Mouse (Mus musculus) liver, embryonic 14.5 days (tissue): ENCODE measurements around the gene Dusp6. TPM values are rescaled to one million over a fixed set of nuclear protein-coding genes. Genes with fewer than 3 reads are reported as not detected.

Source experiments
- ATAC-seq: fragments of 200-750 bp; cut with Nextera tagmentation; 2 replicates; pipeline ENCODE4 v1.8.0; 2017; ENCODE audit warnings: moderate number of reproducible peaks, mild to moderate bottlenecking, moderate library complexity; ENCODE audit not compliant: insufficient read depth
- DNase-seq, 3 experiments: peaks; one replicate each; pipeline ENCODE4 v3.0.0-alpha.2; 2012 to 2013; ENCODE audit warnings: low read depth in 3 of 3, low spot score in 3 of 3
- H3K27ac ChIP-seq: fragments of 300-500 bp; sonication (generic); 2 replicates; pipeline ENCODE4 v1.5.1; 2014; ENCODE audit warnings: moderate library complexity, mild to moderate bottlenecking, control low read depth, inconsistent platforms
- H3K27me3 ChIP-seq: fragments of 300-500 bp; sonication (generic); 2 replicates; pipeline ENCODE4 v1.6.1; 2014; ENCODE audit warnings: mild to moderate bottlenecking, low read length, moderate library complexity; ENCODE audit not compliant: control insufficient read depth, insufficient read depth
- H3K36me3 ChIP-seq: fragments of 300-500 bp; sonication (generic); replicated peaks from 2 replicates; pipeline ENCODE4 v1.6.1; 2014; ENCODE audit warnings: low read depth; ENCODE audit not compliant: control insufficient read depth, insufficient read depth
- H3K4me1 ChIP-seq, 2 experiments: fragments of 200-500 bp in 1 of 2; fragments of 300-500 bp in 1 of 2; sonication (generic) in 1 of 2; replicated peaks; 2 replicates each; pipeline ENCODE4 v1.6.1; 2012 to 2014; ENCODE audit warnings: antibody characterized with exemption in 1 of 2, inconsistent platforms in 1 of 2, low read length in 1 of 2; ENCODE audit not compliant: control insufficient read depth in 2 of 2, insufficient read depth in 2 of 2
- H3K4me2 ChIP-seq: fragments of 300-500 bp; sonication (generic); 2 replicates; pipeline ENCODE4 v1.6.1; 2014; ENCODE audit warnings: low read depth, mild to moderate bottlenecking, control low read depth, moderate library complexity
- H3K4me3 ChIP-seq, 2 experiments: fragments of 200-500 bp in 1 of 2; fragments of 300-500 bp in 1 of 2; sonication (generic) in 1 of 2; 2 replicates each; pipeline ENCODE4 v1.5.1; 2012 to 2014; ENCODE audit warnings: low read depth in 2 of 2, low read length in 2 of 2, mild to moderate bottlenecking in 2 of 2, control low read depth in 1 of 2, inconsistent platforms in 1 of 2, moderate library complexity in 1 of 2; ENCODE audit not compliant: insufficient read depth in 1 of 2
- H3K9ac ChIP-seq: fragments of 300-500 bp; sonication (generic); replicated peaks from 2 replicates; pipeline ENCODE4 v1.6.1; 2014; ENCODE audit warnings: mild to moderate bottlenecking, control low read depth, moderate library complexity
- H3K9me3 ChIP-seq: fragments of 300-500 bp; sonication (generic); 2 replicates; pipeline ENCODE4 v1.6.1; 2016; ENCODE audit warnings: low read length, mixed read lengths; ENCODE audit not compliant: control insufficient read depth
- CTCF ChIP-seq: IDR thresholded peaks from 2 replicates; pipeline ENCODE4 v1.5.1; 2016; ENCODE audit warnings: antibody characterized with exemption, low read depth, control low read depth
- EP300 ChIP-seq: IDR thresholded peaks from 2 replicates; pipeline ENCODE4 v1.6.1; 2016; ENCODE audit warnings: antibody characterized with exemption, low read depth
- WGBS: fragments of 180-500 bp; shearing (Covaris S2); extraction: QIAGEN DNeasy Blood & Tissue Kit; methylation state at CpG from one replicate; pipeline ENCODE4 v1.1.7; 2014; ENCODE audit not compliant: insufficient replicate concordance; 5-methylcytosine and 5-hydroxymethylcytosine counted together
- polyA plus RNA-seq, 2 experiments: library from polyadenylated mRNA; depleted of rRNA in 1 of 2; stranded (reverse) in 1 of 2; unstranded in 1 of 2; fragments of >200 nt; fragmentation: Nextera tagmentation in 1 of 2; extraction: Ambion mirVana in 1 of 2; gene quantifications; 2 replicates each; pipeline versions ENCODE4 v1.2.1 to v1.2.3; 2012 to 2014

Gene Dusp6
- polyA plus RNA-seq, 2 experiments = 8.3 to 9.5 TPM

DNA sequence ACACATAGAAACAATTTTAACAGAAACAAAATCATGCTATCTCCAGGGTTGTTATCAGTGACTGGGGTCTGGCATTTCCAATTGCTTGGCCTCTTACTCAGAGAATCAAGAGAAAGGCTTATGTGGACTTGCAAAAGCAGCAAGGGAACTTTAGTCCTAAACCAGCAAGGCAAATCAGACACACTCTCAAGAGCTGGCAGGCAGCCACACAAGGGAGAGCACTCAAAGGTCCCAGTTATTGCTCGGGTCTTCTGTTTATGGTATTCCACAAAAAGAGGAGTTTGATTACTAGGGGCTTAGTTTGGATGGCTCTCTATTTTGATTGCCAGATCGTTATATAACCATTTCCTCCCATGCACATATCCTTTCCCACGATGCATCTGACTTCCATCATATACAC is 38.8 kb upstream of the Dusp6 start:
- Histone ChIP-seq H3K9me3 (no peaks in the 10 kb centered on the region), H3K9ac (no peak overlapping the region), H3K27me3 (no peaks in the 10 kb centered on the region; the same call in none of the 2 replicates), H3K27ac (no peak overlapping the region), H3K4me1 (peaks cover 0 to 11% of the 10 kb centered on the region in 2 experiments; a peak in 3 of 4 replicates), H3K4me3 (no peak overlapping the region), H3K4me2 (no peak overlapping the region), H3K36me3 (no peaks in the 10 kb centered on the region)
- no peak for TF ChIP-seq EP300
- no peak for TF ChIP-seq CTCF
- ATAC-seq (no peak), DNase-seq (no peak)
- WGBS = 45% methylated on average over 3 of the region's 3 CpGs

DNA sequence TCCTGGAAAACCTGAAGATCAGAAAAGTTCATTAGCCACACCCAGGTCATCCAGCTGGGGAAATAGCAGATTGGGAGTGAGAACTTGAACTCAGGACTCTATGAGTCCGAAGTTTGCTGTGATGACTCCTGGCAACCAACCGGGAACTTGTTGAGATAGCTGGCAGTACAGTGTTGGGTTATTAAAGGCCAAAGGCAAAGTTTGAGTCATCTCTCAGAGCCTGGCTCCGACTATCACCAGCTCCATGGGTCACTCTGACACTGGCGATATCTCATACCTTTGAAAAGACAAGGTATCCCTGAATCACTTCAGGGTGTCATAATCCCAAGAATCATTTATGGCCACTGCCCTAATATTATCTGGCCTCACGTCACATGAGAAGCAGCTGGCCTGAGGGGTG is 36.2 kb upstream of the Dusp6 start:
- peaks cover 4% of the 10 kb centered on the region for H3K27me3 ChIP-seq
- H3K4me3 ChIP-seq = no peak overlapping the region
- ATAC-seq (no peak), DNase-seq (no peak)
- 66% methylated on average over 5 of the region's 5 CpGs for WGBS
- peaks cover 0 to 17% of the 10 kb centered on the region in 2 experiments; a peak in 3 of 4 replicates for H3K4me1 ChIP-seq
- H3K4me2 ChIP-seq = no peak overlapping the region
- H3K9me3 ChIP-seq = no peaks in the 10 kb centered on the region
- no peak overlapping the region for H3K27ac ChIP-seq
- no peak overlapping the region for H3K9ac ChIP-seq
- TF ChIP-seq EP300 (no peak), CTCF (no peak)
- H3K36me3 ChIP-seq = no peaks in the 10 kb centered on the region

DNA sequence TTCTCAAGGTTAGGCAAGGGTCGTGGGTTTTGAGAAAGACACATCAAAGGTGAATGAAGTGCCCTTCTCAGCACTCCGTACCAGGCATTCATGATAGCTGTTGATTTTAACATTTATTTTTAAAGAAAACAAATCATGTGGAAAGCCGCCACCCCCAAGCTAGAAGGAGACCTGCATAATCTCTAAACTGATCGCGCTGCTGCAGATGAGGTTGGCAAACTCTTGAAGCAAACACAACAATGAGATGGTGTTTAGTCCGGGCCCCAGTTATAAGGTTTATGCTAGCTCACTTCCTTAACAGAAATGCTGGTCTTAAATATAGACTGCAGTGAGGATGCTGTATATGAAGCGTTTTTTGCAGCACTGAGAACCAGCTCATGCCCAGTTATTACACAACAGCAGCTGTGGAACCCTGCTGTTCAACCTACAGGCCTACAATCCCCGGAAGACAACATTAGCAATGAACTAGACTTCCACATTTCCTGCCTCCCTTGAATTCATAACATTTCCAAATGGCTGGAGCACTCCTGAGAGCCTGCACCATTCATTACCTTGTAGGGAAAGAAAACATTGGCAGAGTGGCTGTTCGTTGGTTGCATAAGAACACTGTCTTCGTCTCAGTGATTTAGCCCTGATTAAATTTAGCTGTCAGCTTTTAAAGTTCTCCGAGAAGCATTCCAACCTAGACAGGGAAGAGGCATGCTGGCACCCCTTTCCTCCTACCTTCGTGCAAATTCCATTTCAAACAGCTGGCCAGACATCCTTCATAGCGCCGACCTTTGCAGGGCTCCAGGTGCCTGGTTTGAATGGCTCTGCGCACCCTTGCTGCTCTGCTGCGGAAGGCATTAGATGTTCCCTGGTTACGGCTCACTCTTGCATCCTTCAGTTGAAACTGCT is 34.8 kb upstream of the Dusp6 start:
- Histone ChIP-seq H3K4me3 (no peak overlapping the region), H3K4me1 (peaks cover 0 to 18% of the 10 kb centered on the region in 2 experiments; a peak in 3 of 4 replicates), H3K9me3 (no peaks in the 10 kb centered on the region), H3K27me3 (peaks cover 4% of the 10 kb centered on the region), H3K36me3 (no peaks in the 10 kb centered on the region), H3K4me2 (peak overlapping the region; percentile 13; the same call in 1 of the 2 replicates), H3K27ac (no peak overlapping the region), H3K9ac (no peak overlapping the region)
- TF ChIP-seq EP300 (no peak), CTCF (no peak)
- ATAC-seq (no peak), DNase-seq (no peak)
- WGBS = 17% methylated on average over 17 of the region's 17 CpGs

DNA sequence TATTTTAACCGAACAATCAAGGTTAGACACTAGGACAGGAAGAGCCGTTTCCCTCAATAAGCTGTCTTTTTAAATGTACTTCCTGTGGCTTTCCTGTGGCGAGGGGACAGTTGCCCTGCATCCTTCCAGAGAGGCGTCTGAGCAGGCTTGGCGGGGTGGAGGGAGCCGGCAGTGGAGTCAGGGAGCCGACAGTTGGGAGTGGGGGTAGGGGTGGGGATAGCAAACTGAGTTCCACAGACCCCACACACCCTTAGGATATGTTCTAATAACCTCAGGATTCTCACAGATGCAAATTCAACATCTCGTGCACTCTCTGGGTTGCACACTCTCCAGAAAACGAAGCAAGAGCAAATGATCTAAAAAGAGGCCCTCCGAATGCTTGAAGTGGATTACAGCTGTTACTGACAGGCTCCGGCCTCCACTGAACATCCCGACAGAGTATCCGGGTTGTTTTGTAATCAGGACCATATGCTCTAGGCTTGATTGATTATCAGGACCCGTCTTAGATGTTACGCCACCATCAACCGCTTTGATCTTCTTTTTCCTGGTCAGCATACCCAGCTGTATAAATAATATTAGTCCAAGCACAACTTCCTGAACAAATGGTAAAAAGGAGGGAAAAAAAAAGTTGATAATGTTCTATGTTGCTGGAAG is 33.9 kb upstream of the Dusp6 start:
- Histone ChIP-seq H3K27me3 (peaks cover 4% of the 10 kb centered on the region), H3K27ac (no peak overlapping the region), H3K36me3 (no peaks in the 10 kb centered on the region), H3K4me3 (no peak overlapping the region), H3K9me3 (no peaks in the 10 kb centered on the region), H3K9ac (no peak overlapping the region), H3K4me2 (no peak overlapping the region), H3K4me1 (peaks cover 0 to 18% of the 10 kb centered on the region in 2 experiments; a peak in 3 of 4 replicates)
- 3% methylated on average over 16 of the region's 16 CpGs for WGBS
- DNase-seq = no peak
- 0 out of 2 replicates have a peak, but pooled peaks have one; percentile 21 for ATAC-seq
- TF ChIP-seq EP300 (no peak), CTCF (no peak)
